Mouse (Mus musculus) CH12F3 (cell line): Measurements from ENCODE around the gene Ppp1r2.

Experiments
- in situ Hi-C: fragments of 300-500 bp; cut with MboI; formaldehyde crosslinking; loops from 2 replicates; pipeline ENCODE4 v1.14.3; 2020; ENCODE audit warnings: low sequenced_read_pairs

Ppp1r2 gene

GRCm38 (mm10) chr16:31290751-31291365, 15.8 kb upstream of the Ppp1r2 start:
- in situ Hi-C loops: no loop called here

DNA sequence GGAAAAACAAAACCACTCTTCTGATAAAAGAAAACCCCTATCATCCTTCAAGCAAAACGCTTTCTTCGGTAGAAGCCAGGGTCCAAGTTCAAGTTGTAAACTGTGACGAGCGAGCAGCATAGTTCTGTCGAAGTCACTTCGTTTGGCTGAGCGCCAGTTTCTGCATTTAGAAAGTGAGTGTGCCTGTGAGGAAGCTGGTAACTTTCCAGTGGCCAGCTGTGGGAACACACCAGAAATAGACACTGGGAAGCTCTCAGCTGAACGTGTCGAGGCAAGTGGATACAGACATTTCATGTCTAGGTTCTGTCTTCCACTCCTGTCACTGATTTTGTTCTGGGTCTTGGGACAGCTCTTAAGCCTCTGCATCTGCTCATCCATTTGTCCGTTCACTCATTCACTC, 15.2 kb upstream of the Ppp1r2 start:
- in situ Hi-C loops: no loop called here

- in situ Hi-C loops: no loop called here
Measured at GRCm38 (mm10) chr16:31287712-31288111, 12.6 kb upstream of the Ppp1r2 start.

GRCm38 (mm10) chr16:31286801-31287488, 11.9 kb upstream of the Ppp1r2 start:
- in situ Hi-C loops: no loop called here

- in situ Hi-C loops: no loop called here
Measured at GRCm38 (mm10) chr16:31281981-31282380, 6.9 kb upstream of the Ppp1r2 start.

- in situ Hi-C loops: no loop called here
Measured at GRCm38 (mm10) chr16:31280176-31280575, 5.1 kb upstream of the Ppp1r2 start.

- in situ Hi-C loops: no loop called here
Measured at GRCm38 (mm10) chr16:31278581-31278980, 3.5 kb upstream of the Ppp1r2 start.

- in situ Hi-C loops: no loop called here
Measured at GRCm38 (mm10) chr16:31278081-31278480, 3.0 kb upstream of the Ppp1r2 start.

DNA sequence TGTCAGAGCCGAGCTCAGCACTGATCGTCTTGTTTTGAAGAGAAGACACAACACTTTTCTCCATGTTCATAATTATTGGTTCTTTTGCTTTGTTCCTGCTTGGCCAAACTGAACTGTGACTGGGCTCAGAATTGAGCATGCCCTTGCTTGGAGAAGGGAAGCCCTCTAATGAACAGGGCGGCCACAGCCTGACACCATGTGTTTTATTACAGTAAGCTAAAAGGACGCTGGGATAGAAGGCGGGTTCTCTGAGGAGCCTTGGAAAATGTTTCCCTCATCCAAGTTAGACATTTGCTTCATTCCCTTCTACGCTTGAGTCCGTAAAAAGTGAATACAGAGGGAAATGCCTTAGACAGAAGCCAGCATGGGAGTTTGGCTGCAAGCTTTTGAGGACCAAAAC, 1.9 kb upstream of the Ppp1r2 start:
- in situ Hi-C loops: no loop called here

DNA sequence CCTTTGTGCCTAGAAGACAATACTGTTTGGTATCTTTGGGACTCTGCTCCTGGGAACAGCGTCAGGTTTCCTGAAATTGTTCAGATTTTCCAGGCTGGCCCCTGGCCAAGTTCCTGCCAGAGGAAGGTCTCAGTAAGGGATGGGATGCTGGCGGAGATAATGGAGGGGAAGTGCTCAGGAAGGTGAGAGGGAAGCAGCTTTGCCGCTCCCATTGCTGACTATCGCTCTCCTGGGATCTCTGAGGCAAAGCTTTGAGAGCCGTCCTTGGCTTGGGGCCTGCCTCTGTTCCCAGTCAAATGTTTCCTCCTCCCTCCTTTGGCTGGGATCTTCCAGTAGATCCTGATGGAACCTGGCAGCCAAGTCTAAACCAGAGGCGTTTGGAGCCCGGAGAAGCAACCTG, 1.5 kb upstream of the Ppp1r2 start:
- in situ Hi-C loops: no loop called here

DNA sequence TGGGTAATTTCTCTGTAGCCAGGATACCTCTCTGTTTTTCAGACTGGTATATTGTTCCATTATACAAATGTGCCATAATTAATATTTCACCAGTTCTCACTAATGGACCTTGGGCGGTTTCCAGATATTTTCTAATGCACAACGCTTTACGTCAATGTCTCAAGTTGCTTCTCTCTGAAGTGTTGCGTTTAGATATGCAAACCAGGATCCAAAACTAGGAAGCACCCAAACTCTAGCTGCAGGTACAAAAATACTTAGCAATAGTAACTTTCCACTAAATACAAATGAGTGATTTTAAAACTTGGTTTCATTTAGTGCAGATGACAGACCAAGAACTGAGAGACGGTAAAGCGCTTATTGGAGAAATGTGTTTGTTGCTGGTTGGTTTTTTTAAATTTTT, 993 bp downstream of the Ppp1r2 start:
- in situ Hi-C loops: no loop called here

- in situ Hi-C loops: no loop called here
Measured at GRCm38 (mm10) chr16:31266692-31267091, 8.4 kb downstream of the Ppp1r2 start.

- in situ Hi-C loops: no loop called here
Measured at GRCm38 (mm10) chr16:31256151-31256550, 18.9 kb downstream of the Ppp1r2 start.

- in situ Hi-C loops: no loop called here
Measured at GRCm38 (mm10) chr16:31255685-31256084, 19.4 kb downstream of the Ppp1r2 start.

GRCm38 (mm10) chr16:31249401-31249800, 25.7 kb downstream of the Ppp1r2 start:
- in situ Hi-C loops: no loop called here

- in situ Hi-C loops: no loop called here
Measured at GRCm38 (mm10) chr16:31248717-31249116, 26.4 kb downstream of the Ppp1r2 start.

GRCm38 (mm10) chr16:31247442-31247841, 27.6 kb downstream of the Ppp1r2 start:
- in situ Hi-C loops: no loop called here

- in situ Hi-C loops: no loop called here
Measured at GRCm38 (mm10) chr16:31244053-31244452, 31.0 kb downstream of the Ppp1r2 start.

DNA sequence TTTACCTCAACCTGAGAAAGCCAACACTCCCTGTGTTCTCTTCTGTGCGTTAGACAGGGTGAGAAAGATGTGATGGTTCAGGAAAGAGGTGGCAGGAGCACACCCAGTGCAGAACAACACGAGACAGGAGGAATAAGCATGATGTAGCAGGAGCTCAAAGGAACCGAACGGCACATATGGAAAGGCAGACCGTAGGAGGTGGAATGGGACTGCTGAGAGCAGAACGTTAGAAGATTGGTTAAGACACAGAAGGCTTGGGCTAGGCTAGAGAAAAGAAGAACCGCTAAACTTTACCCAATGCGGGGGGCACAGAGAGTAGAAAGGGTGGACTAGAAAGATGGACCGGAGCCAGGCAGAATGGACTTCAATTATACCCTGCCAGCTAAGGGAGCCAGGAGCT, 33.6 kb downstream of the Ppp1r2 start:
- in situ Hi-C loops: no loop called here

DNA sequence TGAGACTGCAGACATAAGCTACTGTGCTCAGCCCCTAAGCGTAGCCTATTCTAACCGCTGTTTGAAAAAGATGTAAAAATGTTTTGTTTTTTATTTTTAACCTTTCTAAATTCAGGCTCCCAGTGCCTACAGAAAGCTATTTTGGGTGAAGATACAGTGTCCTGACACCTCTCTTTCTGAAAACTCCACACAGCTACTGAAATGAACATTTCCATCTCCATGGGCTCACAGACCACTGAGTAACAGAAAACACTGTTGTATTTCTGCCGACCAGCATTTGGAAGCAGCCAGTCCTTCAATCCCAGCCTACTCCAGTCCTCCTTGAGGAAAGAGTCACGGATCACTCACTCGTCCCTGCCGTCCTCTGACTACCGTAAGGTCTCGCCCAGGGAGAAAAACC, 34.5 kb downstream of the Ppp1r2 start:
- in situ Hi-C loops: no loop called here

DNA sequence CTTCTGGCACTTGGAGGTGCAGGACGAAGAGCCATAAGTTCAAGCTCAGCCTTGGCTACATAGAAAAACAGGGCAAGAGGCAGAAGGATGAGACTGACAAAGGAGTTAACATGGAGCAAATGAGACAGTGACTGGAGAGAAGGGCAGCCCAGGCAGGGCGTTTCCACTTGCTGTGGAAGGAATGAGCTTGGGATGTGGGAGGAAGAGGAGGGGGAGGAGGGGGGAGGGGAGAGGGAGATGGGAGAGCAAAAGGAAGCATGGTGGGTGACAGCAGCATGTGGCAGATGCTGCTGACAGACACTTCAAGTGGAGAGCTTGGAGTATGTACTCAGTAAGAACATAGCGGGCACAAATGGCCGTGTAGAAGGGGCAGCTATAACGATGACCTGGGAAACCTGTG, 36.8 kb downstream of the Ppp1r2 start:
- in situ Hi-C loops: no loop called here

DNA sequence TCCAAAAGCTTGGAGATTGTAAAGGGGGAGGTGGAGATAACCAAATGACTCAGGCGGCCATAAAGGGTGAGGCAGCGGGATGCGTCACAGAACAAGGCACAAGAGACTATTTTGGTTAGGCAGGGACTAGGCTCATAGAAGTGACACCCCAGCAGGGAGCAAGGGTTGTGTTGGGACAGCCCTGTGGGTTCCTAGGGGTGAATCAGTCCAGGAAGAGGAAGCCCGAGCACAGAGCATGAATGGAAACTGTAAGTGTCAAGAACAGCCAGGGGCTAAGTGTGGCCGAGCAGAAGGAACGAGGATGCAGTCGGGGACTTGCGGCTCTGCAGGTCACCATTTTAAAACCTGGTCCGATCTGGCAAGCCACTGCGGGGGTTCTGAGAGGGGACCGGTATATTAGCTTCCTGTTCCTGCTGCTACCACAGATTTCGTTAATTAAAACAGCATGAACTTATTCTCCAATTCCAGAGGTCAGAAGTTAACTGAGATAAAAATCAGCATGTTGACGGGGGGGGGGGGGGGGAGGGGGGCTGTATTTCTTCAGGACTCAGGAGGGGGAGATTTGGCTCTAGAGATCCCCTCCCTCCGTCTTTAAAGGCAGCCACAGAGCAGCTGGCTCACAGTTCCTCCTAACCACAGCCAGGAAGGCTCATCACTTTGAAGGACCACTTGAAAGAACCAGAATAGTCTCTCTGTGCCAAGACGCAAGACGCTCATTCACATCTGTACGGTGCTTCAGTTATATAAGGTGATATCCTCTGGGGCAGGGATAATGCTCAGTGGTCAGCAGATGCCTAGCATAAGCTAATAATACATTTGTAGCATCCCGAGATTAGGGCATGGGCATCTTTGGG, 39.4 kb downstream of the Ppp1r2 start:
- in situ Hi-C loops: no loop called here
